In the genomic region with DNA sequence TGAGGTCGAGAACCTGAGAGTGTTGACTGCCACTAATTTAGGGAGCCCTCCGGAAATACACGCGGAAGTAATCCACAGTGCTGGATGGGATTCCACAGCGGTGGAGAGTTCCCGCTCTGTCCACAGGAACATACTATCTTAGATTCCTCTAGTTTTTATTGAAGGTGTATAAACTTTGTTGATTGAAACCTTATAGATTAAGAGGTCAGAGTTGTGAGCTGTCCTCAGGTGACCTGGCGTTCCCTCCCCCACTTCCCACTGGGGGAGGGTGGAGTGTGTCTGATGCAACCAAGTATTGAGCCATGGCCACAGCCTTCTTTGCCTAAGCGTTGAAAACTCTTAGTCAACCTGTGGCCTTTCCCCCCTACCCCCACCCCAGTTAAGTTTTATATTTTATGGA, we compare ENCODE assay signal across 9 mouse cellular contexts. TPM values are rescaled to one million over a fixed set of nuclear protein-coding genes. Genes with fewer than 3 reads are reported as not detected.
A peak's percentile ranks its signal among the peaks of the same experiment; 100 is the strongest.
DNase-seq lines count a peak whose midpoint lies in the region; ATAC-seq and TF ChIP-seq lines count a peak whose summit lies in the region.
"Had no signal": no experiment of that assay in that cellular context is flagged by ENCODE, and none has a peak within 500 bp of the region (broad histone marks: within the 10 kb centered on the region; RNA-seq: fewer than 3 reads in every experiment).

No protein-coding gene starts in this region.

- H3K36me3 ChIP-seq in intestine, embryonic 16.5 days (ENCODE audit: control insufficient read depth, insufficient read depth, low read length) = no peaks in the 10 kb centered on the region
- no peaks in the 10 kb centered on the region for H3K36me3 ChIP-seq in lung, postnatal 0 days (ENCODE audit: insufficient read depth, low read length)
- H3K36me3 ChIP-seq in stomach, postnatal 0 days (ENCODE audit: control insufficient read depth, insufficient read depth, low read length) = no peaks in the 10 kb centered on the region
- H3K36me3 ChIP-seq: G1E had no signal

- ATAC-seq in intestine, embryonic 16.5 days = no peak
- ATAC-seq in lung, postnatal 0 days = no peak
- no peak for ATAC-seq in stomach, postnatal 0 days (ENCODE audit: low FRiP score, low TSS enrichment)

- H3K9ac ChIP-seq in intestine, embryonic 16.5 days (ENCODE audit: low read depth, low read length) = no peak overlapping the region
- H3K9ac ChIP-seq in lung, postnatal 0 days (replicated peaks; ENCODE audit: low read depth) = no peak overlapping the region
- no peak overlapping the region for H3K9ac ChIP-seq in stomach, postnatal 0 days (ENCODE audit: low read length)

- 57% methylated on average over 8 of the region's 8 CpGs for WGBS in intestine, embryonic 16.5 days
- 57% methylated on average over 8 of the region's 8 CpGs for WGBS in lung, postnatal 0 days
- WGBS in stomach, postnatal 0 days = 62% methylated on average over 8 of the region's 8 CpGs

- H3K4me3 ChIP-seq in layer of hippocampus, adult 2 months = peak overlapping the region; percentile 91; the same call in 1 of the 2 replicates
- no peak overlapping the region for H3K4me3 ChIP-seq in intestine, embryonic 16.5 days (ENCODE audit: low read length)
- H3K4me3 ChIP-seq in lung, postnatal 0 days (ENCODE audit: low read depth, low read length) = peak overlapping the region; percentile 89; the same call in 1 of the 2 replicates
- no peak overlapping the region for H3K4me3 ChIP-seq in stomach, postnatal 0 days (ENCODE audit: low read depth, low read length)

- H3K27me3 ChIP-seq in intestine, embryonic 16.5 days (replicated peaks; ENCODE audit: control insufficient read depth, insufficient read depth, low read length) = 0 out of 2 replicates have a peak, but pooled peaks cover 3% of the 10 kb centered on the region
- H3K27me3 ChIP-seq in lung, postnatal 0 days (replicated peaks; ENCODE audit: insufficient read depth, low read length) = no peaks in the 10 kb centered on the region
- no peaks in the 10 kb centered on the region for H3K27me3 ChIP-seq in stomach, postnatal 0 days (ENCODE audit: control insufficient read depth, insufficient read depth, low read length)

- H3K27ac ChIP-seq in layer of hippocampus, adult 2 months = no peak overlapping the region
- H3K27ac ChIP-seq in intestine, embryonic 16.5 days (ENCODE audit: low read length) = no peak overlapping the region
- H3K27ac ChIP-seq in lung, postnatal 0 days (ENCODE audit: low read length) = 0 out of 2 replicates have a peak overlapping the region, but pooled peaks have one; percentile 97
- H3K27ac ChIP-seq in stomach, postnatal 0 days (replicated peaks) = no peak overlapping the region

- intact Hi-C loops in heart, postnatal 14 days (cut with DNase I) = loop anchor here (5.0 kb wide), 1 partner anchor 90 kb away; no protein-coding TSS in a partner anchor

- peak; percentile 62; the same call in 1 of the 2 replicates for TF ChIP-seq EP300 in lung, postnatal 0 days (IDR thresholded peaks at IDR 0.05)
- no peak for TF ChIP-seq EP300 in stomach, postnatal 0 days (optimal IDR thresholded peaks at IDR 0.05)

- no peak for DNase-seq in layer of hippocampus, adult 2 months (ENCODE audit: low spot score in 2 of 2)
- DNase-seq in layer of hippocampus, adult 9-10 months (ENCODE audit: low spot score) = no peak
- DNase-seq in lung, postnatal 0 days (ENCODE audit: low spot score) = peak; percentile 59
- DNase-seq in stomach, postnatal 0 days (ENCODE audit: low spot score) = peak; percentile 59
- no peak for DNase-seq in heart, postnatal 4 days
- no peak for DNase-seq in heart, postnatal 14 days
- no peak for DNase-seq in layer of hippocampus, adult 11-12 months (ENCODE audit: low spot score)

- peaks cover 23% of the 10 kb centered on the region for H3K4me1 ChIP-seq in intestine, embryonic 16.5 days (ENCODE audit: control insufficient read depth, insufficient read depth, low read length)
- peaks cover 7% of the 10 kb centered on the region; the same call in 1 of the 2 replicates for H3K4me1 ChIP-seq in lung, postnatal 0 days (ENCODE audit: insufficient read depth, low read depth, low read length)
- H3K4me1 ChIP-seq in stomach, postnatal 0 days (replicated peaks; ENCODE audit: control insufficient read depth, insufficient read depth) = no peaks in the 10 kb centered on the region

- peak overlapping the region; percentile 87 for H3K4me2 ChIP-seq in intestine, embryonic 16.5 days (ENCODE audit: low read depth, low read length)
- H3K4me2 ChIP-seq in lung, postnatal 0 days (replicated peaks; ENCODE audit: low read depth, low read length) = peak overlapping the region; percentile 97
- no peak overlapping the region; the same call in 1 of the 2 replicates for H3K4me2 ChIP-seq in stomach, postnatal 0 days (replicated peaks; ENCODE audit: low read depth)

- H3K9me3 ChIP-seq in intestine, embryonic 16.5 days (ENCODE audit: control insufficient read depth, low read length) = no peaks in the 10 kb centered on the region
- H3K9me3 ChIP-seq in lung, postnatal 0 days (ENCODE audit: low read length) = no peaks in the 10 kb centered on the region
- no peaks in the 10 kb centered on the region for H3K9me3 ChIP-seq in stomach, postnatal 0 days (ENCODE audit: control insufficient read depth, low read length)

- TF ChIP-seq CTCF in layer of hippocampus, adult 2 months (conservative IDR thresholded peaks at IDR 0.05) = no peak
- TF ChIP-seq CTCF in lung, postnatal 0 days (IDR thresholded peaks at IDR 0.05) = no peak
- TF ChIP-seq CTCF in stomach, postnatal 0 days (IDR thresholded peaks at IDR 0.05; ENCODE audit: low read depth) = no peak

RNA-seq across cellular contexts. Expression of a gene that starts 2.1 kb away (rescaled TPM):
- 10 to 100 TPM; 49.9 to 52.7 TPM for total RNA-seq in layer of hippocampus, adult 2 months (2021)
- 8.9 and 10.9 TPM in 2 replicates for polyA plus RNA-seq in intestine, embryonic 16.5 days (2015; fragmentation: Nextera tagmentation; extraction: Ambion mirVana)
- 20.5 and 23.2 TPM in 2 replicates for polyA plus RNA-seq in lung, postnatal 0 days (2015; fragmentation: Nextera tagmentation; extraction: Ambion mirVana)
- polyA plus RNA-seq in stomach, postnatal 0 days (2015; fragmentation: Nextera tagmentation; extraction: Ambion mirVana) = 10.2 and 10.7 TPM in 2 replicates
- 10 to 100 TPM; 21.2 to 23.6 TPM for total RNA-seq in heart, postnatal 4 days (2021)
- total RNA-seq in heart, postnatal 14 days (2021) = 10 to 100 TPM; 11.6 to 14.9 TPM
- polyA plus RNA-seq: G1E had no signal

Comparison
In these comparisons a context has a peak if more than half of its experiments do, and no peak if none do; other contexts are left out.
1. DNase-seq: peak in lung, postnatal 0 days (single experiment) and stomach, postnatal 0 days (single experiment); none in layer of hippocampus, adult 2 months (0 of 2), layer of hippocampus, adult 9-10 months (single experiment), heart, postnatal 4 days (single experiment), heart, postnatal 14 days (0 of 2) and layer of hippocampus, adult 11-12 months (single experiment).
2. H3K4me3 ChIP-seq: peak in layer of hippocampus, adult 2 months (single experiment) and lung, postnatal 0 days (single experiment); none in intestine, embryonic 16.5 days (single experiment) and stomach, postnatal 0 days (single experiment).